Mouse (Mus musculus): ENCODE measurements at regions not wholly inside any gene's neighbourhood (a gene's known extent, or its start where the extent isn't known, plus 50 kb on each side); places are given as distances from the start of the nearest gene placed in this dataset.
"Not testable (repeated sequence)": the region's sequence is repeated elsewhere in the genome, so short reads cannot be mapped to it uniquely, and the experiment has no call there.

GRCm38 (mm10) chr19:59516957-59517356 lies 58.8 kb downstream of the Emx2 start:
- DNase-seq (ENCODE audit: low spot score), result no peak

GRCm38 (mm10) chr19:59519156-59519555 lies 61.0 kb downstream of the Emx2 start:
- DNase-seq (ENCODE audit: low spot score), result no peak

- no peak for DNase-seq (ENCODE audit: low spot score)
Measured at GRCm38 (mm10) chr19:59522176-59522575, 64.0 kb downstream of the Emx2 start.

GRCm38 (mm10) chr19:59523356-59523755 lies 65.2 kb downstream of the Emx2 start:
- DNase-seq (ENCODE audit: low spot score), result no peak

GRCm38 (mm10) chr19:59564101-59564500 lies 105.9 kb downstream of the Emx2 start:
- DNase-seq (ENCODE audit: low spot score), result no peak

- no peak for DNase-seq (ENCODE audit: low spot score)
Measured at GRCm38 (mm10) chr19:59568907-59569306, 110.7 kb downstream of the Emx2 start.

GRCm38 (mm10) chr19:59569590-59569989 lies 111.4 kb downstream of the Emx2 start:
- DNase-seq (ENCODE audit: low spot score), result not testable (repeated sequence)

GRCm38 (mm10) chr19:59574346-59574745 lies 116.2 kb downstream of the Emx2 start:
- no peak for DNase-seq (ENCODE audit: low spot score)

GRCm38 (mm10) chr19:59577886-59578285 lies 119.7 kb downstream of the Emx2 start:
- no peak for DNase-seq (ENCODE audit: low spot score)

- no peak for DNase-seq (ENCODE audit: low spot score)
Measured at GRCm38 (mm10) chr19:59579676-59580075, 121.5 kb downstream of the Emx2 start.

GRCm38 (mm10) chr19:59585835-59586234 lies 127.7 kb downstream of the Emx2 start:
- DNase-seq (ENCODE audit: low spot score), result no peak

- DNase-seq (ENCODE audit: low spot score), result no peak
Measured at GRCm38 (mm10) chr19:59587303-59587702, 129.1 kb downstream of the Emx2 start.

GRCm38 (mm10) chr19:59588068-59588522 lies 129.9 kb downstream of the Emx2 start:
- DNase-seq (ENCODE audit: low spot score), result no peak

GRCm38 (mm10) chr19:59590021-59590420 lies 131.8 kb downstream of the Emx2 start:
- DNase-seq (ENCODE audit: low spot score), result no peak

- no peak for DNase-seq (ENCODE audit: low spot score)
Measured at GRCm38 (mm10) chr19:59592060-59592459, 133.9 kb downstream of the Emx2 start.

- DNase-seq (ENCODE audit: low spot score), result no peak
Measured at GRCm38 (mm10) chr19:59624288-59624795, 166.2 kb downstream of the Emx2 start.

- no peak for DNase-seq (ENCODE audit: low spot score)
Measured at GRCm38 (mm10) chr19:59627681-59628080, 169.5 kb downstream of the Emx2 start.

GRCm38 (mm10) chr19:59628296-59629160 lies 170.4 kb downstream of the Emx2 start:
- DNase-seq (ENCODE audit: low spot score), result no peak

- DNase-seq (ENCODE audit: low spot score), result no peak
Measured at GRCm38 (mm10) chr19:59629161-59629445, 170.9 kb downstream of the Emx2 start.

GRCm38 (mm10) chr19:59630095-59630494 lies 171.9 kb downstream of the Emx2 start:
- DNase-seq (ENCODE audit: low spot score), result no peak

- DNase-seq (ENCODE audit: low spot score), result no peak
Measured at GRCm38 (mm10) chr19:59630706-59631105, 172.5 kb downstream of the Emx2 start.

GRCm38 (mm10) chr19:59631541-59631940 lies 173.4 kb downstream of the Emx2 start:
- no peak for DNase-seq (ENCODE audit: low spot score)

- DNase-seq (ENCODE audit: low spot score), result no peak
Measured at GRCm38 (mm10) chr19:59636271-59636670, 178.1 kb downstream of the Emx2 start.

GRCm38 (mm10) chr19:59642606-59643005 lies 184.4 kb downstream of the Emx2 start:
- no peak for DNase-seq (ENCODE audit: low spot score)
